Mouse (Mus musculus) ES-Bruce4 (cell line): ENCODE results near the gene Jph2. TPM values are rescaled to one million over a fixed set of nuclear protein-coding genes. Genes with fewer than 3 reads are reported as not detected.

ENCODE experiments used
- H3K27ac ChIP-seq: 2 replicates; pipeline ENCODE4 v1.5.1; 2012; ENCODE audit warnings: low read length, inconsistent platforms; ENCODE audit not compliant: insufficient read depth
- H3K27me3 ChIP-seq: 2 replicates; pipeline ENCODE4 v1.6.1; 2012; ENCODE audit warnings: mild to moderate bottlenecking, low read length, inconsistent platforms; ENCODE audit not compliant: control insufficient read depth, poor library complexity, insufficient read depth, severe bottlenecking
- H3K36me3 ChIP-seq: 2 replicates; pipeline ENCODE4 v1.6.1; 2012; ENCODE audit warnings: inconsistent platforms, mild to moderate bottlenecking, low read length, moderate library complexity; ENCODE audit not compliant: control insufficient read depth, poor library complexity, insufficient read depth, severe bottlenecking
- H3K4me1 ChIP-seq: one replicate; pipeline ENCODE4 v1.8.1; 2011; ENCODE audit warnings: low read length; ENCODE audit not compliant: control insufficient read depth, insufficient read depth
- H3K4me3 ChIP-seq: 2 replicates; pipeline ENCODE4 v1.5.1; 2011; ENCODE audit warnings: low read depth, mild to moderate bottlenecking, low read length
- H3K9ac ChIP-seq: 2 replicates; pipeline ENCODE4 v1.6.1; 2012; ENCODE audit warnings: low read depth, mild to moderate bottlenecking, inconsistent platforms; ENCODE audit not compliant: poor library complexity, severe bottlenecking
- H3K9me3 ChIP-seq: replicated peaks from 2 replicates; pipeline ENCODE4 v1.6.1; 2012; ENCODE audit warnings: mild to moderate bottlenecking, low read length, inconsistent platforms; ENCODE audit not compliant: control insufficient read depth, poor library complexity, insufficient read depth, severe bottlenecking
- CTCF ChIP-seq: IDR thresholded peaks from one replicate; pipeline ENCODE4 v1.8.1; 2011; ENCODE audit warnings: low read depth, low read length
- EP300 ChIP-seq: IDR thresholded peaks from 2 replicates; pipeline ENCODE4 v1.6.1; 2011; ENCODE audit warnings: low read depth, low read length; ENCODE audit not compliant: insufficient read depth
- POLR2A ChIP-seq: IDR thresholded peaks from one replicate; pipeline ENCODE4 v1.8.1; 2011; ENCODE audit warnings: low read length; ENCODE audit not compliant: insufficient read depth
- polyA plus RNA-seq: library from polyadenylated mRNA; stranded (reverse); fragments of >200 nt; gene quantifications from 2 replicates; pipeline ENCODE4 v1.2.4, GENCODE M21; 2011; ENCODE audit warnings: low read depth; ENCODE audit not compliant: missing spikeins, insufficient read depth, insufficient read length

Gene Jph2
- polyA plus RNA-seq, 1 experiment, result 6.6 TPM

DNA sequence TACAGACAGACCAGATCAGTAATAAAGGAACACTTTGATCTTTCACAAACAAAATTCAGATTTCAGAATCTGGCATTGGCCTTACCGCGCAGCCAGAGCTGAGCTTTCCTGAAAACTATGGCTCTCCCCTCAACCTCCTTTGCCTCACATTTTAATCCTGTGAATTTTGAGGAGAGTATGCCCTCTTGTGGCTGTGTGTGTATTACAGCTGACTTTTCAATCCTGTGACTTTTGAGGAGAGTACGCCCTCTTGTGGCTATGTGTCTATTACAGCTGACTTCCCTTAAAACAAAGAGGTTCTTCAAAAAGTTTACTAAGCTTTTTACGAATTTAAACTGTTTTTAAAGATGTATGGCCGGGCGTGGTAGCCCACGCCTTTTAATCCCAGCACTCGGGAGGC is 3.4 kb upstream of the Jph2 start:
- H3K9me3 ChIP-seq, result no peaks in the 10 kb centered on the region
- H3K27ac ChIP-seq, result no peak overlapping the region
- TF ChIP-seq CTCF (peak; percentile 43), POLR2A (no peak)
- no peaks in the 10 kb centered on the region for H3K27me3 ChIP-seq
- H3K36me3 ChIP-seq, result no peaks in the 10 kb centered on the region; the same call in none of the 2 replicates
- H3K9ac ChIP-seq, result no peak overlapping the region
- no peak overlapping the region for H3K4me3 ChIP-seq
- H3K4me1 ChIP-seq, result no peaks in the 10 kb centered on the region

DNA sequence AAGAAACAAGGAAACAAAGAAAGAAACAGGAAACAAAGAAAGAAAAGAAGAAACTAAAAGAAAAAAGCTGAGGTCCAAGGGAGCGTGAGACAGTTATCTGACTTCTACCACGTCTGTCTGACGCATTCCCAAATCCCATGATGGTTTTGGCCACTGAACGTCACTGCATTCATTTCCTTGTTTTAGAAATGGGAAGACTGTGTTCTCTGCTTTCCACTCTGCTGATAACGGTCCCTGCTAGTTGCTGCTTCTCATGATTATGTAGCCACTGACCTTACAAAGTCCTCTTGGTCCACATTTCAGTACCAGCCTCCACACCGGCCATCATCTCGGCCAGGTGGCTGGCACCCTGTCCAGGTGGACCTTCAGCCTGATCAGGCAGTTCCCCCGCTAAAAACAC is 1.4 kb upstream of the Jph2 start:
- Histone ChIP-seq H3K4me3 (no peak overlapping the region), H3K9ac (no peak overlapping the region), H3K9me3 (no peaks in the 10 kb centered on the region)

DNA sequence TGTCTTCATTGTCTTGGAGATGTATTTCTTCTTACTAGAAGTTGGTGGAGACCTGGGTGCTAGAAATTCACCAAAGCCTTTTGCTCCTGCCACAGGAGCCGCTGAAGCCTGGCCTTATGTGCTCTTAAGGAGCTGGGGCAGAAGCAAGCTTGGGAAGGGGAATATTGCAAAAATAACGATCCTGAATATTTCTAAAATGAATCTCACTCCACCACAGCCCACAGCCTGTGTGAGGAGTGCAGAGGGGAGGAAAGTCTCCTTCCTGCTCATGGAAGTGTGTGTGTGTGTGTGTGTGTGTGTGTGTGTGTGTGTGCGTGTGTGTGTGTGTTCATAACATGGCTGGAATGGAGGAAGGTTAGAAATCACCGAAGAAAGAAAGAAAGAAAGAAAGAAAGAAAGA is 977 bp upstream of the Jph2 start:
- TF ChIP-seq EP300, result no peak
- TF ChIP-seq CTCF, result no peak
- no peak for TF ChIP-seq POLR2A
- Histone ChIP-seq H3K27ac (no peak overlapping the region), H3K4me3 (no peak overlapping the region), H3K9ac (no peak overlapping the region), H3K4me1 (no peaks in the 10 kb centered on the region), H3K9me3 (no peaks in the 10 kb centered on the region), H3K27me3 (no peaks in the 10 kb centered on the region), H3K36me3 (no peaks in the 10 kb centered on the region)

More for the DNA sequence above, 1.4 kb upstream of the Jph2 start:
- no peak for TF ChIP-seq EP300
- no peak for TF ChIP-seq POLR2A
- H3K36me3 ChIP-seq, result no peaks in the 10 kb centered on the region
- no peak overlapping the region for H3K27ac ChIP-seq
- no peaks in the 10 kb centered on the region for H3K27me3 ChIP-seq
- no peaks in the 10 kb centered on the region for H3K4me1 ChIP-seq

DNA sequence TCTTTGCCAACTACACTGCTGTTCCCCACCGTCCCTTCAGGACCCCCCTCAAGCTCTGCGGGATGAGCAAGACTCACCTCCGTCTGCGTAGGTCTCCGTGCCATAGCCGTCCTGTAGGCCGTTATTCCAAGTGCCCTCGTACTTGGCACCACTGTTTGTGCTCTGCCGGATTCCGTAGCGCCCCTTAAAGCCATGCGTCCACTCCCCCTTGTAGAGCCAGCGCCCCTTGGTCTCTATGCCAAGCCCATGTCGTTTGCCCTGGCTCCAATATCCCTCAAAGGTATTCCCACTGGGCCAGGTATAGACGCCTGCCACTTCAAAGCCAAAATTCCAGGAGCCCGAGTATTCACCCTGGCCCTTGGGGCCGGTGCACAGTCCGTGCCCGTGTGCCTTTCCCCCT is 722 bp downstream of the Jph2 start:
- H3K27ac ChIP-seq, result no peak overlapping the region
- H3K4me1 ChIP-seq, result no peaks in the 10 kb centered on the region
- H3K36me3 ChIP-seq, result no peaks in the 10 kb centered on the region
- H3K9ac ChIP-seq, result no peak overlapping the region
- H3K4me3 ChIP-seq, result no peak overlapping the region
- no peaks in the 10 kb centered on the region for H3K27me3 ChIP-seq
- H3K9me3 ChIP-seq, result no peaks in the 10 kb centered on the region
- no peak for TF ChIP-seq CTCF
- no peak for TF ChIP-seq POLR2A
- no peak for TF ChIP-seq EP300

GRCm38 (mm10) chr2:163394977-163395376 is 2.8 kb downstream of the Jph2 start:
- Histone ChIP-seq H3K9me3 (no peaks in the 10 kb centered on the region), H3K27ac (no peak overlapping the region), H3K9ac (no peak overlapping the region), H3K4me3 (no peak overlapping the region), H3K4me1 (no peaks in the 10 kb centered on the region), H3K27me3 (no peaks in the 10 kb centered on the region), H3K36me3 (no peaks in the 10 kb centered on the region)
- TF ChIP-seq POLR2A (no peak), CTCF (no peak), EP300 (no peak)

GRCm38 (mm10) chr2:163393976-163394375 is 3.8 kb downstream of the Jph2 start:
- Histone ChIP-seq H3K27ac (no peak overlapping the region), H3K27me3 (no peaks in the 10 kb centered on the region), H3K9me3 (no peaks in the 10 kb centered on the region), H3K36me3 (no peaks in the 10 kb centered on the region), H3K9ac (no peak overlapping the region), H3K4me3 (no peak overlapping the region), H3K4me1 (no peaks in the 10 kb centered on the region)
- TF ChIP-seq CTCF (no peak), POLR2A (no peak), EP300 (no peak)

DNA sequence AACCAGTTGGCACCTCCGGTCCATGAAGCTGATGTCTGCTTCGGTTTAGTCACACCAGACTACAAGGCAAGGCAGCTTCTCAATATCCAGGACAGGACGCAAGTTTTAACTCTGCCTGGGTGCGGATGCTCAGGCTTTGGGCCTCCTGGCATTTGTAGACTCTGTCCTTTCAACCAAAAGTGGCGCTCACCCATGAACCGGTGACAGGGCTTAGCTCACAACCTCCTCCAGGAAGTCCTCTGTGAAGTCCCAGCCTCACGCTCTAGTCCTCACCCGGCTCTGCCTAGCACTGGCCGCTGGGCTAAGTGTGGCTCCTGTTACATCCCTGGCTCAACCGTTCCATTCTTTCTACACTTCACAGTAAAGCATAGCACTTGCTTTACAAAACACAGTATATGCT is 4.6 kb downstream of the Jph2 start:
- Histone ChIP-seq H3K9me3 (no peaks in the 10 kb centered on the region), H3K9ac (no peak overlapping the region), H3K36me3 (no peaks in the 10 kb centered on the region), H3K27ac (no peak overlapping the region), H3K4me1 (no peaks in the 10 kb centered on the region), H3K4me3 (no peak overlapping the region), H3K27me3 (no peaks in the 10 kb centered on the region)
- no peak for TF ChIP-seq POLR2A
- TF ChIP-seq CTCF, result no peak
